Mouse (Mus musculus) small intestine, adult 2 months (tissue): Measurements from ENCODE around the gene Slc25a33.

Experiments used
- CTCF ChIP-seq: fragments of 200-500 bp; IDR thresholded peaks from 2 replicates; pipeline ENCODE4 v1.5.1; 2012; ENCODE audit warnings: low read depth, mild to moderate bottlenecking, control low read depth, inconsistent platforms, low read length, moderate library complexity, mixed read lengths; ENCODE audit not compliant: insufficient replicate concordance, insufficient read length; ENCODE audit errors: extremely low read depth
- POLR2A ChIP-seq: fragments of 200-500 bp; IDR thresholded peaks from 2 replicates; pipeline ENCODE4 v1.6.1; 2012; ENCODE audit warnings: low read depth, mild to moderate bottlenecking, control low read depth, inconsistent platforms, low read length, moderate library complexity

- TF ChIP-seq POLR2A (no peak), CTCF (no peak)
Observed at GRCm38 (mm10) chr4:149727636-149728035, 46.4 kb downstream of the Slc25a33 start.
